7 mouse cellular contexts compared by ENCODE assay signal in the genomic region with DNA sequence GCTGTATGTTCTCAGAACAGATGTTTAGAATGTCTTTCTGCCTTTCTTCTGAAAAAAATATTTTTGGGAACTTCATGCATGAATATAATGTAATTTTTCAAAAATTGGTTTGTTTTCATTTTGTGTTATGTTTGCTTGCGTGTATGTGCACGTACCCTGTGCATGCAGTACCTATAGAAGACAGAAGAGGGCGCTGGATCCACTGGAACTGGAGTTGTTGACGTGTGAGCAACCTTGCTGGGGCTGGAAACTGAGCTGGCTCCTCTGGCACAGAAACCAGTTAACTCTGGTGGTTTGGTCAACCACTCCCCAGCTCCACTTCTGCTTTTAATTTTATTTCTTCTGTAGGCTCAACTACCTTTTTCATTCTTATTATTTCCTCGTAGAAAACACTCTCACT.
A peak's percentile ranks its signal among the peaks of the same experiment; 100 is the strongest.
DNase-seq lines count a peak whose midpoint lies in the region; ATAC-seq lines count a peak whose summit lies in the region.

No protein-coding gene starts in this region.

- H3K4me3 ChIP-seq in kidney, embryonic 15.5 days (replicated peaks): no peak overlapping the region

- no peaks in the 10 kb centered on the region for H3K36me3 ChIP-seq in kidney, embryonic 15.5 days

- no peaks in the 10 kb centered on the region for H3K9me3 ChIP-seq in kidney, embryonic 15.5 days (replicated peaks)

- ATAC-seq in kidney, embryonic 15.5 days (replicated peaks; ENCODE audit: low FRiP score): no peak

- no peak overlapping the region for H3K27ac ChIP-seq in kidney, embryonic 15.5 days

- 76% methylated on average over 5 of the region's 5 CpGs for WGBS in kidney, embryonic 15.5 days

- H3K4me1 ChIP-seq in kidney, embryonic 15.5 days: peaks cover 12% of the 10 kb centered on the region

- no peaks in the 10 kb centered on the region for H3K27me3 ChIP-seq in kidney, embryonic 15.5 days

- no peak overlapping the region for H3K4me2 ChIP-seq in kidney, embryonic 15.5 days

- H3K9ac ChIP-seq in kidney, embryonic 15.5 days: no peak overlapping the region

- DNase-seq in kidney, adult 11 months: peak; percentile 3
- DNase-seq in 3T3-L1 (ENCODE audit: low read depth, low spot score) (peak; percentile 6), ES-CJ7 (ENCODE audit: low read depth, low spot score) (peak; percentile 75)
- peak; percentile 23 for DNase-seq in kidney, postnatal 10 days
- no peak for DNase-seq in layer of hippocampus, postnatal 36 days
- DNase-seq in gastrocnemius, postnatal 4 days (ENCODE audit: low spot score in 2 of 2): no peak

Comparison
In these comparisons a context has a peak if more than half of its experiments do, and no peak if none do; other contexts are left out.
1. DNase-seq: peak in kidney, adult 11 months (single experiment), 3T3-L1 (single experiment), ES-CJ7 (single experiment) and kidney, postnatal 10 days (single experiment); none in layer of hippocampus, postnatal 36 days (0 of 2) and gastrocnemius, postnatal 4 days (0 of 2).